Mouse (Mus musculus): ENCODE results near the gene Txndc17. TPM values are rescaled to one million over a fixed set of nuclear protein-coding genes. Genes with fewer than 3 reads are reported as not detected.
A peak's percentile ranks its signal among the peaks of the same experiment; 100 is the strongest.
"Not testable (repeated sequence)": the region's sequence is repeated elsewhere in the genome, so short reads cannot be mapped to it uniquely, and the experiment has no call there.

Txndc17 gene
- total RNA-seq (2021), result 10 to 100 TPM; 35.1 to 38.0 TPM
- long read RNA-seq, experiment 1, transcript Txndc17-201 (4 exons, 981 nt), result major isoform, 38 of 41 reads
- long read RNA-seq, experiment 1, partial matches to known transcripts, result 1 of 41 reads
- long read RNA-seq, experiment 1, other reads (novel, unspliced or antisense), result 2 of 41 reads
- long read RNA-seq, experiment 2, transcript Txndc17-201 (4 exons, 981 nt), result major isoform, 33 of 34 reads
- long read RNA-seq, experiment 2, partial matches to known transcripts, result 0 of 34 reads
- long read RNA-seq, experiment 2, other reads (novel, unspliced or antisense), result 1 of 34 reads

GRCm38 (mm10) chr11:72207204-72207833 lies at the start of gene Txndc17, which contains the start of gene 4933427D14Rik:
Gene Txndc17 (plus strand): TSS chr11:72207547.
Gene 4933427D14Rik (minus strand): TSS chr11:72207459.
- peak; percentile 88 to 91 for DNase-seq (ENCODE audit: low spot score in 2 of 2)

GRCm38 (mm10) chr11:72163198-72163597 lies 44.1 kb upstream of the Txndc17 start:
- no peak for DNase-seq (ENCODE audit: low spot score in 2 of 2)

DNA sequence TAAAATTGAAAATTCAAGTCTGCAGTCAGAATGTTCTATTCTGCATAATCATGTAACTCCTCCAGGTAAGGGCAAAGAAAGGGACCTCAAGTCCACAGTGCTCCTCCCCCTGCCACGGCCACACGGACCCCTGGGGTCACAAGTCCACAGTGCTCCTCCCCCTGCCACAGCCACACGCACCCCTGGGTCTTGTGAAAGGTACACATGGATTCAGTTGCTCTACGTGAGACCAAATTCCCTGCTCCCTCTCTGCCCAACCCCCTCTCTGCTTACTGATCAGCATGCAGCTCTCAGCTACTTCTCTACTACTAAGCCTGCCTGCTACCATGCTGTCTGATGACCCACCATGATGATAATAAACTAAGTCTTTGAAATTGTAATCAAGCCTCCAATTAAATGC lies 37.5 kb upstream of the Txndc17 start:
- DNase-seq (ENCODE audit: low spot score in 2 of 2), result no peak

DNA sequence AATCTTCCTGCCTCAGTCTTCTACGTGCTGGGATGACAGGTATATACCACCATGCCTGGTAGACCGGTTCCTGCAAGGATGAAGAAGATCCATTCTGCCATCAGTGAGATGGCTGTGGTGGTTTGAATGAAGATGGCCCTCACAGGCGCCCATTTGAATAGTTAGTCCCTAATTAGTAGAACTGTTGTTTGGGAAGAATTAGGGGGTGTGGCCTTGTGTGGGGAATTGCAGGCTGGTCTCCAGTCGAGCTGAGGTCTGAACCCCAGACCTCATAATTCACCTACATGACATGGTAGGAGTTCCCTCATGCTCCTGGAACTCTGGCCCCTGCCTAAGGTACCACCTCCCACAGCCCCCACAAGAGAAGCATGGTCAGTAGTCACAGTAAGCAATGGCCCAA lies 35.4 kb upstream of the Txndc17 start:
- not testable (repeated sequence) for DNase-seq (ENCODE audit: low spot score in 2 of 2)

DNA sequence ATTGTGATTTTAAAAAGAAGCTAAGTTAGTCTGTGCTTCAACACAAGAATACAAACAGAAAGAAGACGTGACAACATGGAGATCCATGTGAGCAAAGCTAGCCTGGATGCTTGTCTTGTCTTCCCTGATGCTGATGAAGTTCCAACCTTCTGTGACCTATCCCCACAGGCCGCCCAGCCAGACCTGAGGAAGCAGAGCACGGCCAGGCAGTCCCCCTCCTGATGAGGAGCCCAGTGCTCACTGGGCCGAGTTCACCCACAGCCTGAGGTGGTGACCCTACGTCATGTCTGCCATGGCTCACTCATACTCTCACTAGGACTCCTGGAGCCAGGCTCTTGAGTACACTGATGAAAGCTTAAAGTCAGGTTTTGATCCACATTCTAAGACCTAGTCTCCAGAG lies 33.8 kb upstream of the Txndc17 start:
- DNase-seq (ENCODE audit: low spot score in 2 of 2), result no peak

- no peak for DNase-seq (ENCODE audit: low spot score in 2 of 2)
These were observed 32.6 kb upstream of the Txndc17 start for GRCm38 (mm10) chr11:72174721-72175120.

- DNase-seq (ENCODE audit: low spot score in 2 of 2), result no peak
These were observed 31.4 kb upstream of the Txndc17 start for GRCm38 (mm10) chr11:72175966-72176365.

DNA sequence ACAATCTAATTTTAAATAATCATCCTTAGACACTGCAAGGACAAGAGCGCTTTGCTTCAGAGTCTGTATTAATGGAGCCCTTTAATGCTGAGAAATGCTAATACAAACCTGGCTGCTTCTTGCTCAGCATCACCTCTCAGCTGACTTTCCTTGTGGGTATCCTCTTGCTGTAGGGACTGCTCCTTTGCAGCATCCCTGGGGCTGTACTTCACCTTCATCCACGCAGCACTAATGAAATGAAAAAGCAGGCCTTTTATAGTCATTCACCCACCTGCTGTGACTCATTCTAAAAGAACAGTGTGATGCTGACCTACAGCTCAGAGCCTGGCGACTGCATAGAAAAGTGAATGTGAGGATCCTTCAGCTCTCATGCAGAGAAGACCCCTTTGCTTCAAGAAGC lies 30.8 kb upstream of the Txndc17 start:
- DNase-seq (ENCODE audit: low spot score in 2 of 2), result no peak

- no peak for DNase-seq (ENCODE audit: low spot score in 2 of 2)
These were observed 26.8 kb upstream of the Txndc17 start for GRCm38 (mm10) chr11:72180556-72180955.

DNA sequence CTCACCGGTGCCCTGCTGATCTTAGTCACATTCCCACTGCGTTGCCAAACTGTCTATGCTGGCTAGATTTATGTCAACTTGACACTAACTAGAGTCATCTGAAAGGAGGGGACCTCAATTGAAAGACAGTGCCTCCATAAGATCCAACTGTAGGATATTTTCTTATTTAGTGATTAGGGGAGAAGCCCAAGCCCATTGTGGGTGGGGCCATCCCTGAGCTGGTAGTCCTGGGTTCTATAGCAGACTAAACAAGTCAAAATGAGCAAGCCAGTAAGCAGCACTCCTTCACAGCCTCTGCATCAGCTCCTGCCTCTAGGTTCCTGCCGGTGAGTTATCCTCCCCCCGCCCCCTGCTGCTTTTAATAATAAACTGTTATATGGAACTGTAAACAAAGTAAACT lies 26.2 kb upstream of the Txndc17 start:
- no peak for DNase-seq (ENCODE audit: low spot score in 2 of 2)

- DNase-seq (ENCODE audit: low spot score in 2 of 2), result no peak
These were observed 23.1 kb upstream of the Txndc17 start for GRCm38 (mm10) chr11:72184252-72184651.

DNA sequence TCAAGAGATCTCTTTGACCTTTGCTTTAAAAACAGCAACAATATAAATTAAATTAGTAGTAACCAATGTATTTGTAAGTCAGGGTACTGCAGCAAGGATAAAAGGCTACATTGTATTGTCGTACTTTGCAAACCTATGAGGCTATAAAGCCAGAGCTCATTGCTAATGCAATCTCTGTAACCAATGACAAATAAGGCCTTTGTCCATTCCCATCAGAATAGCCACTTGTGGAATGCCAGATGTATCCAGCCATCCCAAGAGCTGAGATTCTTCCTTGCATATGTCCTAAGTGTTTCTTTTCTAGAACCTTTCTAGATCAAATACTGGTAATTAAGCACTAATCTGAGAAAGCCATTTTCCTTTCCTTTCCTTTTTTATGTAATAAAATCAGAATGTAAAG lies 16.5 kb upstream of the Txndc17 start:
- no peak for DNase-seq (ENCODE audit: low spot score in 2 of 2)

DNA sequence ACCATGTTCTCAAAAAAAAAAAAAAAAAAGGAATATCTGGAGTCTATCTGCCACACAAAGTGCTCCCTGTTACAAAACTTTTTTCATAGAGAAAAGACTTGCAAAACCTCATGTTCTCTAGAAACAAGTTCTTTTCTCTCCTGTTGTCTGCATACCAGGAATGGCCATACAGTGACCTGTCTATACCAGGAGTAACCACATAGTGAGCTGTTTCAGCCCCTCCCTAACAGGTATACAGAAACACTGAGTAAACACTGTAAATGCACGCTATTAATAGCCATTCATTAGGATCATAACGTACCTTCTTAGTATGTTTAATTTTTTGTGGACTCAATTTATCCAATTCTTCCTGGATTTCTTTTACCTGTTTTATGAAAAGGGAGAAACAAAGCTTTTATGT lies 13.1 kb upstream of the Txndc17 start:
- DNase-seq (ENCODE audit: low spot score in 2 of 2), result no peak

- no peak for DNase-seq (ENCODE audit: low spot score in 2 of 2)
These were observed 10.8 kb upstream of the Txndc17 start for GRCm38 (mm10) chr11:72196506-72196905.

GRCm38 (mm10) chr11:72203440-72203839 lies 3.9 kb upstream of the Txndc17 start:
- DNase-seq (ENCODE audit: low spot score in 2 of 2), result no peak

GRCm38 (mm10) chr11:72205256-72205655 lies 2.1 kb upstream of the Txndc17 start:
- DNase-seq (ENCODE audit: low spot score in 2 of 2), result peak in 1 of 2 experiments; percentile 22

DNA sequence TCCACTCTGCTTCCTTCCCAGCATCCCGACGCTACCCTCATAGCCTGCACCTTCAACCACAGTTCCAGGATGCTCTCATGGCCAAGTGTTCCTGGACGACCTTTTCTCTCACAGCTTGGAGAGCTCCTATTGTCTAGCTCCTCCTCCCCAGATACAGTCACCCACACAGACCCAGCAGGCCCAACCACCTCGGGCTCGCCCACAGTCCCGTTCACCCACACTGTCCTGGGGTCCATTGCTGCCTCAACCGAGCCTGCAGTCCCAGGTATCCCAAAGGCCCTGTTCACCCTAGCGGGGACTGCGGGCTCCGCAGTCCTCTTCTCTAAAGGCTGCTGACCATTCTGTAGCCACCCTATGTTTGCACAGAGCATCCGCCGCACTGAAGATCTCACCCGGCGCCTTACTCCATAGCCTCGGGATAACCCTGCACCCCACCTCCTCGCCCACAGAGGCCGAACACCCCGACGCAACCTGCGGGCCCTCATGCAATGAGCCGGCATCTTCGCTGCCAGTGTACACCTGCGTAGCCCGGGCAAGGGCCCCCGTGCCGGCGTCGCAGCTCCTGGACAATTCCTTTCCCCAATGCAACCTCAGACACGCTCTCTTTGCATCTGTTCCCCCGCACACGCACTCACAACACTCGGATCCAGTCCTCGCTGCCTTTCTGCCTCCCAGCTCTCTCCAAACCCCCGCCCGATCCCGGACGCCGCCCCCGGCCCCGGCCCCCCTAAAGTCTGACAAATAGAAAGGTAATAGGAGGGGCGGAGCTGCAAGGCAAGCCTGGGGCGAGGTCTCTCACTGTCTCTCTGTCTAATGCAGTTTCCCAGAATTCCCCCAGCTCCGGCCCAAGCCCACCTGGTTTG lies 775 bp upstream of the Txndc17 start, which contains the start of gene Gm43951:
Gene Gm43951 (minus strand): TSS at position 500 of the 863 bp plus-strand sequence.
- DNase-seq (ENCODE audit: low spot score in 2 of 2), result peak in 1 of 2 experiments; percentile 46

GRCm38 (mm10) chr11:72207834-72208377 lies 559 bp downstream of the Txndc17 start:
- no peak for DNase-seq (ENCODE audit: low spot score in 2 of 2)

DNA sequence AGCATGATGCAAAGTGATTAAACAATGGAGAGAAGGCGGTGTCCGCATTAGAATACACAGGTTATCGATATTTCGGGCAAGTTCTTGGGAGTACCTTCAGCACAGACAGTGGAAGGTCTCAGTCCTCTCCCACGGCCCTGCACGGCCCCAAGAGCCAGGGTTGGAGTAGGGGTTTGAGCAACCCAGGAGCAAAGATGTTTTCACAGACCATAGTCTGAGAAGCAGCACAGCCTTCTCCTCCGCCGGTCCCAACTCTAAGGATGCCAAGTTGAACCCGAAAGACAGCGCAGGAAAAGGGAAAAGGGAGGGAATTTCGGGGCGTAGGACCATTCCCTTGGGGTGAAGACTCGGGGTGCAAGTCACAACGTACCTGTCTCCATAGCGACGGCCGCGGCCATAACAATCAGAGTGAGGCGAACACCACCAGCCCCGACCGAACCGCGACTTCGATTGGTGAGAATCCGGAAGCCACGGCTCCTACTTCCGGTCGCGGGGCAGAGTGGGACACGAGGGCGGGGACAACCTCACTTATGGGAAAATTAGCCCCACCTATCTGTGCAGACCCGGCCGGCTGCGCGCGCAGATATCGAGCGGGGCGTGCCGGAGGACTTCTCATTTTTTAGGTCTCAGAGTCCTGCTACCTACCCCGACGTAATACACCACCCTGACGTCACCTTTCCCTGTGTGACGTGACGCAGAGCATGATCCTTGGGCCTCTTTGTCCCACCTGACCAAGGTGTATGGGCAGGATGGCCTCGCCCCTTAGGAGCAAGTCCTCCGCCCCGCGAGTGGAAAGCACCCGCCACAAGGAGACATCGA lies 7.5 kb downstream of the Txndc17 start:
- DNase-seq (ENCODE audit: low spot score in 2 of 2), result peak; percentile 94 to 95

DNA sequence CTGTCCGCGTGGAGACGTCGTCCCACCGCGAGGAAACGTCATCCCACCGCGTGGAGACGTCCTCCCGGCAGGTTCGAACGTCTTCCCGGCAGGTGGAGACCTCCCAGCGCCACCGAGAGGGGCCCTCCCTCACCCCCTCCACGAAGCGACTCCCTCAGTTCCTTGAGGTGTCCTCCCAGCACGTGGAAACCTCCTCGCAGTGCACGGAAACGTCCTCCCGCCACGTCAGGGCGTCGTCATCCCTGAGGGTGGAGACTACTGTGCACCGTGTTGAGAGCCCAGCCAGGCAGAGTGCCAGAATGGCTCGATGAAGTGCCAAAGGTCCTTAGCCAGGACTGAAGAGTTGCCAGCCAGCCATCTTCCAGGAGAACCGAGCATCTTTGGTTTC lies 8.1 kb downstream of the Txndc17 start, which contains the start of gene Med31:
Gene Med31 (minus strand): TSS at position 183 of the 388 bp plus-strand sequence.
- DNase-seq (ENCODE audit: low spot score in 2 of 2), result peak; percentile 69 to 70
